Mouse (Mus musculus) CD4-positive naive resting alpha-beta T cell, adult 76 days (primary cell): Measurements from ENCODE around the gene Nipsnap3b. TPM values are rescaled to one million over a fixed set of nuclear protein-coding genes. Genes with fewer than 3 reads are reported as not detected.

Source experiments
- total RNA-seq: library from RNA; stranded (reverse); gene quantifications from one replicate; pipeline ENCODE4 v1.2.4, GENCODE M21; 2023

Gene Nipsnap3b
- 31.0 TPM for total RNA-seq

GRCm38 (mm10) chr4:53011732-53012361 is at the start of gene Nipsnap3b:
Gene Nipsnap3b (plus strand): TSS chr4:53011880.

DNA sequence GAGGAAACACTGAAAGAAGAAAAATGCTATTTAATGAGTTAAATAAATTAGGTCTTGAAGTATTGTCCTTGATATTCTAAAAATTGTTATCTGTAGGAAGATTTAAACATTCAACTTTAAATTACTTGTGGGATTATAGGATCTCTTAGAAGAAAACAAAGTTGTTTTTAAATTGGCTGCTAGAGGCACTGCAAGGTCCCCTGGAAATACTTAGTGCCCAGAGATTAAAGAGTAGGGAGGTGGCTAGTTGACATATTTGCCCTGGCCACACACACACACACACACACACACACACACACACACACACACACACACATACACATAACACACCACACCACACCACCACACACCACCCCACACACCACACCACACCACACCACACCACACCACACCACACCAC is 47.4 kb upstream of the Nipsnap3b start, which contains the start of gene Olfr270:
TSS of gene Olfr270 (plus strand) at position 301 of the 400 bp plus-strand sequence.

DNA sequence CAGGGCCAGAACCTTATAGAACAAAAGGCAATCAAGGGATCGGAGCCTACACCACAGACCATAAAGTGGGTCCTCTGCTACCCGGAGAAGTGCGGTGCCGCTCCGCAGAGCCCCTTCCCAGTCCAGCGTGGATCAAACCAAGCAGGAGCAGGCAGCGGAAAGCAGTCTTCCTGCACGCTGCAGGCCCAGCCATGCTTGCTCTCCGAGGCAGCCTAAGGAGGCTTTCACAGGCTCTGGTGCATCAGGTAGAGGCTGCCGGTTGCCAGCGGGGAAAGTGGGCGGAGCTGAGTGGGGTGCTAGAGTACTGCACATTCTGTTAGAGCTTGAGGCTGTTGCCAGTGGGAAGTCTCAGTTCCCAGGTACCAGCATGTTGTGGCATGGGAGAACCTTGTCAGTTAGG is 22.4 kb upstream of the Nipsnap3b start, which contains the start of gene Nipsnap3a:
TSS of gene Nipsnap3a (plus strand) at position 25 of the 400 bp plus-strand sequence.

Other genes with a start within 250 kb of the Nipsnap3b start
- gene Olfr275, start 197.3 kb upstream of the Nipsnap3b start, total RNA-seq = not detected
- not detected for gene Olfr273, start 152.6 kb upstream of the Nipsnap3b start, total RNA-seq
- gene Olfr272, start 92.7 kb upstream of the Nipsnap3b start, total RNA-seq = not detected
- gene Olfr270, start 47.3 kb upstream of the Nipsnap3b start, total RNA-seq = not detected
- not detected for gene Nipsnap3a, start 22.6 kb upstream of the Nipsnap3b start, total RNA-seq
- gene Abca1, start 148.0 kb downstream of the Nipsnap3b start, total RNA-seq = 19.8 TPM